Mouse (Mus musculus) small intestine, adult 2 months (tissue): Measurements from ENCODE around the gene Atp6v1g2. TPM values are rescaled to one million over a fixed set of nuclear protein-coding genes. Genes with fewer than 3 reads are reported as not detected.

Experiments
- H3K27ac ChIP-seq: fragments of 200-500 bp; 2 replicates; pipeline ENCODE4 v1.5.1; 2012; ENCODE audit warnings: low read depth, low read length, control low read depth, inconsistent platforms; ENCODE audit not compliant: insufficient read depth
- H3K27me3 ChIP-seq: fragments of 200-500 bp; 2 replicates; pipeline ENCODE4 v1.6.1; 2012; ENCODE audit warnings: mild to moderate bottlenecking, moderate library complexity, low read length, inconsistent platforms; ENCODE audit not compliant: control insufficient read depth, insufficient read depth
- H3K36me3 ChIP-seq: fragments of 200-500 bp; 2 replicates; pipeline ENCODE4 v1.6.1; 2012; ENCODE audit warnings: mild to moderate bottlenecking, low read length, control low read depth, inconsistent platforms; ENCODE audit not compliant: control insufficient read depth, insufficient read depth
- H3K4me1 ChIP-seq: fragments of 200-500 bp; 2 replicates; pipeline ENCODE4 v1.6.1; 2012; ENCODE audit warnings: low read length, inconsistent platforms, mixed read lengths; ENCODE audit not compliant: control insufficient read depth, insufficient read depth, insufficient read length
- H3K4me3 ChIP-seq: fragments of 200-500 bp; 2 replicates; pipeline ENCODE4 v1.5.1; 2012; ENCODE audit warnings: low read depth, mild to moderate bottlenecking, control low read depth, inconsistent platforms, low read length, moderate library complexity
- CTCF ChIP-seq: fragments of 200-500 bp; IDR thresholded peaks from 2 replicates; pipeline ENCODE4 v1.5.1; 2012; ENCODE audit warnings: low read depth, mild to moderate bottlenecking, control low read depth, inconsistent platforms, low read length, moderate library complexity, mixed read lengths; ENCODE audit not compliant: insufficient replicate concordance, insufficient read length; ENCODE audit errors: extremely low read depth
- POLR2A ChIP-seq: fragments of 200-500 bp; IDR thresholded peaks from 2 replicates; pipeline ENCODE4 v1.6.1; 2012; ENCODE audit warnings: low read depth, mild to moderate bottlenecking, control low read depth, inconsistent platforms, low read length, moderate library complexity
- WGBS: fragments of 180-500 bp; shearing (Covaris S2); methylation state at CpG from one replicate; pipeline ENCODE4 v1.1.7; 2018; 5-methylcytosine and 5-hydroxymethylcytosine counted together
- polyA plus RNA-seq: library from polyadenylated mRNA; depleted of rRNA; stranded (reverse); fragments of >200 nt; gene quantifications from 2 replicates; pipeline ENCODE4 v1.2.3, GENCODE M21; 2012

The Atp6v1g2 gene
- polyA plus RNA-seq, 1 experiment = 2.8 TPM

DNA sequence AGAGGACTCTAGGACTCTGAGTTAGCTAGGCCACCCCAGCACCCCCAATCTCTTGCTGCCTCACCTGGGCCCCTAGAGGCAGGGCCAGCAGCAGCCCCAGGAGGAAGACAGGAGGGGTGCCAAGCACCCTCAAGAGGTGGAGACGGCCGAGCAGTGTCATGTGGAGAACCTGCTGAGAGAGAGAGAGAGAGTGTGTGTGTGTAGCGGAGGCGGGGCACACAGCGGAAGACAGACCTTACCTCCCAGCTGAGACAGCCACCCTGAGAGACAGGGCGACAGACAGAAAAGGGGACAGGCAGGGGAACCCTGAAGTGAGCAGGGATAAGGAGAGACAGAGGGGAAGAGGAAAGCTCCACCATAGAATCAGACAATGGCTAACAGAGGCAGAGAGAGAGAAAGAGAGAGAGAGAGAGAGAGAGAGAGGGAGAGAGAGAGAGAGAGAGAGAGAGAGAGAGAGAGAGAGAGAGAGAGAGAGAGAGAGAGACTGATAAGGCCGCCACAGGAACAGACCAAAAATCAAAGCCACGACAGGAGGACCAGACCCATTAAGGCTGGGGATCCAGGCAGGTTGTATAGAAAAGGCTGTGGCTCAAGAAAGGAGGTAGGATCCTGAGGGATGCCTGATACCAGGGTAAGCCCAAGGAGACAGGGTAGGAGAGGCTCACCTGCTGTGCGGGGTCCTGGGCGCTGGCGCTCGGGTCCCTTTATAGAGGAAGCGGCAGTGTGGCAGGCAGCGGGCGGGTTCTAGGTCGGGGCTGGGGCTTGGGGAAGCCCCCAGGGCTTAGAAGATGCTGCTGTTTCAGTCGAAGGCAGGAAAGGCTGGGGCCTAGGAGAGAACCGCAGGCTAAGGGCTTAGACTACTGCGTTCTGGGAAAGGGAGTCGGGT lies 28.7 kb upstream of the Atp6v1g2 start, which contains the start of gene Lta:
Lta (minus strand) TSS at position 858 of the 886 bp plus-strand sequence.
- no peaks in the 10 kb centered on the region for H3K36me3 ChIP-seq
- no peak for TF ChIP-seq POLR2A
- no peak for TF ChIP-seq CTCF
- peak within 1 kb of the TSS; percentile 35; the same call in 1 of the 2 replicates for H3K4me3 ChIP-seq
- H3K27ac ChIP-seq = no peak within 1 kb of the TSS
- WGBS = 62% methylated on average over 20 of the region's 20 CpGs
- H3K27me3 ChIP-seq = no peaks in the 10 kb centered on the region
- peaks cover 21% of the 10 kb centered on the region for H3K4me1 ChIP-seq

- no peak overlapping the region for H3K27ac ChIP-seq
Measured at GRCm38 (mm10) chr17:35205380-35205769, 28.1 kb upstream of the Atp6v1g2 start.

GRCm38 (mm10) chr17:35209785-35210535 lies 23.5 kb upstream of the Atp6v1g2 start:
- peak overlapping the region; percentile 70 for H3K27ac ChIP-seq
- 48% methylated on average over 12 of the region's 12 CpGs for WGBS
- peaks cover 28% of the 10 kb centered on the region for H3K4me1 ChIP-seq
- H3K27me3 ChIP-seq = no peaks in the 10 kb centered on the region
- no peak overlapping the region for H3K4me3 ChIP-seq
- TF ChIP-seq CTCF (no peak), POLR2A (no peak)
- no peaks in the 10 kb centered on the region for H3K36me3 ChIP-seq

More at GRCm38 (mm10) chr17:35205380-35205769, 28.1 kb upstream of the Atp6v1g2 start:
- WGBS = 76% methylated on average over 10 of the region's 10 CpGs
- Histone ChIP-seq H3K27me3 (no peaks in the 10 kb centered on the region), H3K4me1 (peaks cover 21% of the 10 kb centered on the region), H3K36me3 (no peaks in the 10 kb centered on the region), H3K4me3 (peak overlapping the region; percentile 35; the same call in 1 of the 2 replicates)
- TF ChIP-seq CTCF (no peak), POLR2A (no peak)

DNA sequence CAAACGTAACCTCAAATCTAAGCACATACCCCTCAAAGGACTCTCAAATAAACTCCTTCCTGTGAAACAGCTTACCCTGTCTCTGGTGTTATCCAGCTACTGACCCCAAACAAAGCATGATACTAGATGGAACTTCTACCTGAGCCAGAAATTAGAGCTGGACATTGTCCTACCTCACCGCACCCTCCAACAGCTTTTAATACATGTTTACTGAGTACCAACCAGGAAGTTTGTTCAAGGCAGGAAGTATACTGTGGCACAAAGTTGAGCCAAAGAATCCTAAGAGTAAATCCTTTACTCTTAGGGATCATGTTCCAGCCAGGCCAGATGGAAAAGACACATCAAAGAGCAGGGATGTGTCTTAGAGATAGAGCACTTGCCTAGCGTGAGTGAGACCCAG lies 22.9 kb upstream of the Atp6v1g2 start:
- H3K4me1 ChIP-seq = peaks cover 24% of the 10 kb centered on the region
- H3K4me3 ChIP-seq = no peak overlapping the region
- no peaks in the 10 kb centered on the region for H3K27me3 ChIP-seq
- peak overlapping the region; percentile 70 for H3K27ac ChIP-seq
- 23% methylated on average over 3 of the region's 3 CpGs for WGBS
- TF ChIP-seq CTCF (no peak), POLR2A (no peak)
- no peaks in the 10 kb centered on the region for H3K36me3 ChIP-seq

DNA sequence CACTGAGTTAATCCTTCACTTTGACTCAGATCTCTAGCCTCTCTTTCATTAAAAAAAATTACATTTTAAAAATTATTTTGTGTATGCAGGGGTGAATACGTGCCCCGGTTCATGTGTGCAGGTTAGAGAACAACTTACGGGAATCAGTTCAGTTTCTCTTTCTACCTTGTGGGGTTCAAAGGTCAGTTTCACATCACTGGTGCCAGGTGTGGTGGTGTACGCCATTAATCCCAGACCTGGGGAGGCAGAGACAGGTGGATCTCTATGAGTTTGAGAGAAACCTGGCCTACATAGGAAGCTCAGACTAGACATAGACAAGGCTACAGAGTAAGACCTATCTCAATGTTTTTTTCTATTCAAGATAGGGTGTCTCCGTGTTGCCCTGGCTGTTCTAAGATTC lies 20.4 kb upstream of the Atp6v1g2 start:
- Histone ChIP-seq H3K4me3 (no peak overlapping the region), H3K27me3 (no peaks in the 10 kb centered on the region), H3K36me3 (no peaks in the 10 kb centered on the region), H3K27ac (no peak overlapping the region), H3K4me1 (peaks cover 24% of the 10 kb centered on the region; the same call in 1 of the 2 replicates)
- no peak for TF ChIP-seq POLR2A
- no peak for TF ChIP-seq CTCF
- 39% methylated on average over 5 of the region's 5 CpGs for WGBS

GRCm38 (mm10) chr17:35218516-35219193 lies 14.8 kb upstream of the Atp6v1g2 start:
- H3K36me3 ChIP-seq = peaks cover 12% of the 10 kb centered on the region
- peaks cover 18% of the 10 kb centered on the region for H3K4me1 ChIP-seq
- TF ChIP-seq CTCF (no peak), POLR2A (no peak)
- H3K4me3 ChIP-seq = no peak overlapping the region
- no peak overlapping the region for H3K27ac ChIP-seq
- no peaks in the 10 kb centered on the region for H3K27me3 ChIP-seq
- 80% methylated on average over 18 of the region's 18 CpGs for WGBS
